Mouse (Mus musculus): ENCODE results near the gene Hist1h2bk.
A peak's percentile ranks its signal among the peaks of the same experiment; 100 is the strongest.

DNA sequence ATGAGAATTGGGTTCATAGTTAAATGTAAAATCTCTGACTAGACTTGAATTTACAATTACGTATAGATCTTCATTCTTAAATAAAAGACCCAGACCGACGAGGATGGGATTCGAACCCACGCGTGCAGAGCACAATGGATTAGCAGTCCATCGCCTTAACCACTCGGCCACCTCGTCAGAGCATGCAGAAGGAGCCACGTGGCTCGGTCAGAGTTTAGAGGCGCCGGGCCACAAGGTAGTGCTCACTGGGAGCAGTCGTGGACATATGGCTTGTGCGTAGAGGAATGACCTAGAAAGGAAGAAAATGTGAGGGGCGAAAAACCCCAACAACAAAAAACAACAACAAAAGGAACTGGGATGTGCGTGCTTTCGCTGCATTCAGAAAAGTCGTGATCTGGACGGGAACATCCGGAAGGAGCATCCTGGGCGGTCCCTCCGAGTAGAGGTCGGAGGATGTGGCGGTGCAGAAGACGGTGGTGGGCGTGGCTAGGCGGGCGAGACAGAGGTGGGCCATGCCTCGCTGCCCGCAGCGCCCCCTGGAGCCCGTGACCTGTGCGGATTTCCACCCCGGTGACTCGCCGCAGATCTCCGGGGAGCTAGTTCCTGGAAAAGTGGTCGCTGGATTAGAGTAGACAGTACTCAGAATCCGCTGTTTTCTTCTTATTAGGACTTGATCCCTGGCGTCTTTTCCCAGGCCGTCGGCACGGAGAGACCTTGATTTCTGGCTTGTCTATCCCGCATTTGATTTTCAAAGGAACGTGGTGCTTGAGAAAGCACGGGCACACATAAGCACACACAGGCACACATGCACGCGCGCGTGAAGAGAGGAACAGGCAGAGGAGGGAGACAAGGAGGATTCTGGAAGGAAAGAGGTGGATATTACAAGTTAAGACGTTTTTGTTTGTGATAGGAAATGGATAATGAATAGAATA is 15.2 kb downstream of the Hist1h2bk start:
- TF ChIP-seq CTCF (IDR thresholded peaks at IDR 0.05 in 2 of 3, conservative IDR thresholded peaks at IDR 0.05 in 1 of 3; ENCODE audit: control insufficient read depth in 1 of 3, insufficient read depth in 1 of 3, low read depth in 2 of 3, low read length in 3 of 3, poor library complexity in 1 of 3, severe bottlenecking in 1 of 3) (peak in 1 of 3 experiments; percentile 84; a peak in 3 of 6 replicates), E2F4 (IDR thresholded peaks at IDR 0.05; ENCODE audit: borderline replicate concordance, low read depth, low read length) (no peak), SIN3A (IDR thresholded peaks at IDR 0.05; ENCODE audit: low read length) (no peak), GATA1 (IDR thresholded peaks at IDR 0.05; ENCODE audit: low read depth, low read length) (no peak), POLR2A (IDR thresholded peaks at IDR 0.05; ENCODE audit: control insufficient read depth in 1 of 2, insufficient read depth in 1 of 2, low read depth in 1 of 2, low read length in 2 of 2, poor library complexity in 1 of 2) (peak in 1 of 2 experiments; percentile 53; a peak in 2 of 4 replicates), MXI1 (IDR thresholded peaks at IDR 0.05; ENCODE audit: low read depth, low read length) (no peak), SMC3 (IDR thresholded peaks at IDR 0.05; ENCODE audit: low read depth, low read length) (no peak), ETS1 (IDR thresholded peaks at IDR 0.05; ENCODE audit: low read depth, low read length) (no peak), USF1 (IDR thresholded peaks at IDR 0.05; ENCODE audit: low read depth, low read length) (no peak), ZKSCAN1 (IDR thresholded peaks at IDR 0.05; ENCODE audit: low read depth, low read length) (no peak), MAX (IDR thresholded peaks at IDR 0.05; ENCODE audit: low read length) (no peak)

Data from MEL (cell line).